Mouse (Mus musculus) urinary bladder, postnatal 25 days (tissue): ENCODE measurements around the gene Ehhadh.

Experiments used
- DNase-seq: peaks from one replicate; pipeline ENCODE4 v3.0.0; 2022; ENCODE audit warnings: low spot score

The Ehhadh gene

GRCm38 (mm10) chr16:21727897-21728364, 59.7 kb downstream of the Ehhadh start:
- peak; percentile 75 for DNase-seq

DNA sequence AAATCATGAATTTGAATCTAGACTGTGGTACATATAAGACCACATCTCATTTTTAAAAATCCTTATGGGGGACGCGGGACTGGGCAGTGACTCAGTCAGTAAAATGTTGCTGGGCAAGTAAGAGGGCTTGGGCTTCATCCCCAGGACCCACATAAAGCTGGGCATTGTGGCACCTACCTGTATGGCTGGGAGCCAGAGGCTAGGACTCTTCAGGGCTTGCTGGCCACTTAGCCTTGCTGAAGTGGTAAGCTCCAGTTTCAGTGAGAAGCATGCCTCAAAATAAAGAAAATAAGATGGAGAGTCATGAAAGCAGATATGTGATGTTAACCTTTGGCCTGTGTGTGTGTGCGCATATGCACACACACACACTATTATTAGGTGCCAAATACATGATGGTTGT, 60.2 kb downstream of the Ehhadh start:
- no peak for DNase-seq

GRCm38 (mm10) chr16:21724261-21724660, 63.3 kb downstream of the Ehhadh start:
- DNase-seq = no peak

DNA sequence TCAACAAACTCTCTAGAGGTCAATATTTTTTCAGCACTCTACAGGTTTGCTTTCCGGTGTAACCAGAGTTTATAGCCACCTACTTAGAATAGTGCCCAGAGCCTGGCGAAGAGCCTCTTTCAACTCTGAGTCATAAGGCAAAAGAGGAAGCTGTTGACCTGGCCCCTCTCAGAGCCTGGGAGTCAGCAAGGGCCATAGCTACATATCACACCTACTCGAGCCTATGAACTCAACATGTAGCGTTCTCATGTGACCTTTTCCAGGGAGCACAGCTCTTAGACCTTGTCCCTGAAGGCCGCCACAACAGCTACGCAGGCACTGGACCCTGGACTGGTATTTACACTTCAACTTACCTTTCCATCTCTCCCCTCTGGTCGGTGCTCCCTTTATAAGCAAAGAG, 67.8 kb downstream of the Ehhadh start:
- DNase-seq = no peak

- DNase-seq = no peak
Measured at GRCm38 (mm10) chr16:21714516-21714915, 73.1 kb downstream of the Ehhadh start.
